Mouse (Mus musculus): ENCODE measurements around the gene Ttc7b. TPM values are rescaled to one million over a fixed set of nuclear protein-coding genes. Genes with fewer than 3 reads are reported as not detected.

Ttc7b gene
- polyA plus RNA-seq, 1 experiment from 2014 or later = 7.0 TPM

- no peaks in the 10 kb centered on the region for H3K36me3 ChIP-seq (ENCODE audit: control insufficient read depth, insufficient read depth, low read length)
- DNase-seq (ENCODE audit: low spot score) = no peak
- no peaks in the 10 kb centered on the region for H3K4me1 ChIP-seq (ENCODE audit: control insufficient read depth, insufficient read depth, low read length)
- H3K4me2 ChIP-seq (ENCODE audit: low read depth, severe bottlenecking) = no peak overlapping the region
- 89% methylated on average over 2 of the region's 2 CpGs for WGBS
- no peak overlapping the region for H3K4me3 ChIP-seq (ENCODE audit: low read depth, low read length)
- H3K27me3 ChIP-seq (ENCODE audit: control insufficient read depth, insufficient read depth, low read length) = no peaks in the 10 kb centered on the region
- no peak overlapping the region for H3K9ac ChIP-seq (ENCODE audit: low read length)
- H3K27ac ChIP-seq (replicated peaks; ENCODE audit: low read depth, low read length) = no peak overlapping the region
- H3K9me3 ChIP-seq (ENCODE audit: control insufficient read depth, low read length) = no peaks in the 10 kb centered on the region
- ATAC-seq (ENCODE audit: insufficient number of reproducible peaks, low FRiP score, low TSS enrichment, low read depth) = no peak
Observed at GRCm38 (mm10) chr12:100255441-100255949, 265.1 kb downstream of the Ttc7b start.

- Histone ChIP-seq H3K4me3 (ENCODE audit: low read depth, low read length) (no peak overlapping the region), H3K27ac (replicated peaks; ENCODE audit: low read depth, low read length) (no peak overlapping the region), H3K9ac (ENCODE audit: low read length) (no peak overlapping the region), H3K27me3 (ENCODE audit: control insufficient read depth, insufficient read depth, low read length) (no peaks in the 10 kb centered on the region), H3K4me2 (ENCODE audit: low read depth, severe bottlenecking) (no peak overlapping the region), H3K9me3 (ENCODE audit: control insufficient read depth, low read length) (no peaks in the 10 kb centered on the region), H3K36me3 (ENCODE audit: control insufficient read depth, insufficient read depth, low read length) (no peaks in the 10 kb centered on the region), H3K4me1 (ENCODE audit: control insufficient read depth, insufficient read depth, low read length) (no peaks in the 10 kb centered on the region)
- DNase-seq (ENCODE audit: low spot score) (no peak), ATAC-seq (ENCODE audit: insufficient number of reproducible peaks, low FRiP score, low TSS enrichment, low read depth) (no peak)
- WGBS = 87% methylated on average over 4 of the region's 4 CpGs
Observed at GRCm38 (mm10) chr12:100254471-100254870, 266.2 kb downstream of the Ttc7b start.

Other genes starting within 250 kb of the Ttc7b start
- 3.9 and 5.2 TPM in 2 replicates for gene Rps6ka5, start 206.2 kb upstream of the Ttc7b start, polyA plus RNA-seq (2014; fragmentation: Nextera tagmentation; extraction: Ambion mirVana)